In genomic region chr5:139198779-139199178, GRCm38 (mm10) we compare ENCODE assay signal across 14 mouse cellular contexts. TPM values are rescaled to one million over a fixed set of nuclear protein-coding genes. Genes with fewer than 3 reads are reported as not detected.
A peak's percentile ranks its signal among the peaks of the same experiment; 100 is the strongest.
DNase-seq lines count a peak whose midpoint lies in the region; ATAC-seq and TF ChIP-seq lines count a peak whose summit lies in the region.
"Had no signal": no experiment of that assay in that cellular context is flagged by ENCODE, and none has a peak within 500 bp of the region (broad histone marks: within the 10 kb centered on the region; RNA-seq: fewer than 3 reads in every experiment).

No protein-coding gene starts in this region.

- no peak for TF ChIP-seq CTCF in layer of hippocampus, adult 2 months (conservative IDR thresholded peaks at IDR 0.05)

- no peaks in the 10 kb centered on the region for H3K27me3 ChIP-seq in liver, embryonic 15.5 days
- H3K27me3 ChIP-seq: CH12.LX; forebrain, embryonic 15.5 days; hindbrain, embryonic 12.5 days had no signal

- no peaks in the 10 kb centered on the region for H3K36me3 ChIP-seq in ES-E14 (ENCODE audit: control insufficient read depth, insufficient read depth, low read length, poor library complexity, severe bottlenecking)
- peaks cover 4% of the 10 kb centered on the region; the same call in 1 of the 2 replicates for H3K36me3 ChIP-seq in liver, embryonic 15.5 days (replicated peaks)
- H3K36me3 ChIP-seq: forebrain, embryonic 15.5 days; hindbrain, embryonic 12.5 days had no signal

- peak overlapping the region; percentile 98; the same call in 1 of the 2 replicates for H3K4me2 ChIP-seq in liver, embryonic 15.5 days
- H3K4me2 ChIP-seq: forebrain, embryonic 15.5 days had no signal

- 73% methylated on average over 3 of the region's 3 CpGs for WGBS in liver, embryonic 15.5 days (ENCODE audit: insufficient replicate concordance)

- no peak for ATAC-seq in liver, embryonic 15.5 days (ENCODE audit: insufficient read depth)
- no peak for ATAC-seq in activated CD4-positive, CD25-positive, alpha-beta regulatory T cell, adult 4 months
- ATAC-seq: forebrain, embryonic 15.5 days had no signal

- H3K9me3 ChIP-seq in ES-E14 (ENCODE audit: control insufficient read depth, insufficient read depth, low read depth, low read length) = no peaks in the 10 kb centered on the region
- H3K9me3 ChIP-seq in liver, embryonic 15.5 days (replicated peaks) = no peaks in the 10 kb centered on the region
- H3K9me3 ChIP-seq: forebrain, embryonic 15.5 days; hindbrain, embryonic 12.5 days had no signal

- H3K27ac ChIP-seq in layer of hippocampus, adult 2 months = peak overlapping the region; percentile 36; the same call in 1 of the 2 replicates
- peak overlapping the region; percentile 85; the same call in 1 of the 2 replicates for H3K27ac ChIP-seq in ES-E14 (ENCODE audit: insufficient read depth, low read depth, low read length, poor library complexity, severe bottlenecking)
- peak overlapping the region; percentile 98 for H3K27ac ChIP-seq in liver, embryonic 15.5 days (replicated peaks)
- H3K27ac ChIP-seq: forebrain, embryonic 15.5 days had no signal

- in situ Hi-C loops in ES-E14 (cut with MboI; ENCODE audit: low sequenced_read_pairs in 2 of 2, unreplicated experiment in 2 of 2) = no loop called here

- H3K4me3 ChIP-seq in layer of hippocampus, adult 2 months = no peak overlapping the region
- no peak overlapping the region for H3K4me3 ChIP-seq in ES-E14 (ENCODE audit: insufficient read depth in 1 of 2, low read depth in 1 of 2, low read length in 2 of 2, poor library complexity in 1 of 2, severe bottlenecking in 1 of 2)
- H3K4me3 ChIP-seq in liver, embryonic 15.5 days (replicated peaks) = no peak overlapping the region
- H3K4me3 ChIP-seq: forebrain, embryonic 15.5 days; hindbrain, embryonic 12.5 days had no signal

- H3K9ac ChIP-seq in ES-E14 (ENCODE audit: insufficient read depth, low read depth, low read length, poor library complexity, severe bottlenecking) = no peak overlapping the region
- 0 out of 2 replicates have a peak overlapping the region, but pooled peaks have one; percentile 73 for H3K9ac ChIP-seq in liver, embryonic 15.5 days
- H3K9ac ChIP-seq: forebrain, embryonic 15.5 days; hindbrain, embryonic 12.5 days had no signal

- peaks cover 9 to 14% of the 10 kb centered on the region in 2 experiments; a peak in 3 of 4 replicates for H3K4me1 ChIP-seq in ES-E14 (ENCODE audit: control insufficient read depth in 2 of 2, insufficient read depth in 2 of 2, low read length in 2 of 2, poor library complexity in 1 of 2)
- peaks cover 81% of the 10 kb centered on the region for H3K4me1 ChIP-seq in liver, embryonic 15.5 days (replicated peaks)

- DNase-seq in layer of hippocampus, adult 2 months (ENCODE audit: low spot score in 2 of 2) = no peak
- no peak for DNase-seq in layer of hippocampus, postnatal 36 days
- DNase-seq in ES-E14 (ENCODE audit: low read depth, low spot score) (no peak), NIH3T3 (ENCODE audit: low read depth) (peak; percentile 49)
- no peak for DNase-seq in adrenal gland, adult 2 months
- DNase-seq: cerebellum, adult 11 months; kidney, adult 2 months; right cerebral cortex, postnatal 25 days; thymus, adult 18-20 months had no signal

TF ChIP-seq in ES-E14, 5 proteins besides CTCF, POLR2A, EP300 and RAD21:
- TF ChIP-seq CHD2 (IDR thresholded peaks at IDR 0.05; ENCODE audit: low read depth, low read length) (no peak), ZC3H11A (IDR thresholded peaks at IDR 0.05; ENCODE audit: borderline replicate concordance, low read depth, low read length) (no peak), ZNF384 (IDR thresholded peaks at IDR 0.05; ENCODE audit: low read depth, low read length) (no peak), MAFK (IDR thresholded peaks at IDR 0.05; ENCODE audit: insufficient read depth, low read depth, low read length) (no peak), HCFC1 (IDR thresholded peaks at IDR 0.05; ENCODE audit: borderline replicate concordance, insufficient read depth, low read length) (no peak)

RNA-seq across cellular contexts. Expression of gene Sun1, which starts 1.7 kb away (rescaled TPM):
- 10 to 100 TPM; 78.8 to 91.0 TPM for total RNA-seq in layer of hippocampus, adult 2 months (2021)
- 10 to 100 TPM; 78.6 to 82.1 TPM for total RNA-seq in layer of hippocampus, postnatal 36 days (2021)
- total RNA-seq in ES-E14 (2012; rRNA removed) = 183 and 289 TPM in 2 replicates
- polyA plus RNA-seq in liver, embryonic 15.5 days (2015; fragmentation: Nextera tagmentation; extraction: Ambion mirVana) = 20.0 and 21.9 TPM in 2 replicates
- 10 to 100 TPM; 29.3 to 33.5 TPM for polyA plus RNA-seq in activated CD4-positive, CD25-positive, alpha-beta regulatory T cell, adult 4 months (2017; shearing (Covaris generic))
- 10 to 100 TPM; 74.4 to 93.7 TPM for total RNA-seq in adrenal gland, adult 2 months (2021)
- polyA plus RNA-seq in adrenal gland, adult 2 months (2012; rRNA removed) = 44.5 and 61.5 TPM in 2 replicates

RNA-seq across cellular contexts. Expression of gene Dnaaf5, which starts 48.8 kb away (rescaled TPM):
- 10 to 100 TPM in 1 of 2 experiments, 1 to 10 TPM in 1; 5.7 to 10.7 TPM for total RNA-seq in layer of hippocampus, adult 2 months (2021)
- 1 to 10 TPM; 8.0 to 8.4 TPM for total RNA-seq in layer of hippocampus, postnatal 36 days (2021)
- total RNA-seq in ES-E14 (2012; rRNA removed) = 22.5 and 22.8 TPM in 2 replicates
- polyA plus RNA-seq in liver, embryonic 15.5 days (2015; fragmentation: Nextera tagmentation; extraction: Ambion mirVana) = 2.4 and 2.5 TPM in 2 replicates
- 10 to 100 TPM in 1 of 2 experiments, 1 to 10 TPM in 1; 9.3 to 14.7 TPM for polyA plus RNA-seq in activated CD4-positive, CD25-positive, alpha-beta regulatory T cell, adult 4 months (2017; shearing (Covaris generic))
- total RNA-seq in adrenal gland, adult 2 months (2021) = 10 to 100 TPM; 20.1 to 24.2 TPM
- polyA plus RNA-seq in adrenal gland, adult 2 months (2012; rRNA removed) = 46.2 and 48.9 TPM in 2 replicates

RNA-seq across cellular contexts. Expression of gene Prkar1b, which starts 49.0 kb away (rescaled TPM):
- total RNA-seq in layer of hippocampus, adult 2 months (2021) = 100 to 1,000 TPM; 393 to 425 TPM
- 100 to 1,000 TPM; 397 to 416 TPM for total RNA-seq in layer of hippocampus, postnatal 36 days (2021)
- total RNA-seq in ES-E14 (2012; rRNA removed) = 0.74 and 3.8 TPM in 2 replicates
- polyA plus RNA-seq in liver, embryonic 15.5 days (2015; fragmentation: Nextera tagmentation; extraction: Ambion mirVana) = 1.0 and 1.1 TPM in 2 replicates
- polyA plus RNA-seq in activated CD4-positive, CD25-positive, alpha-beta regulatory T cell, adult 4 months (2017; shearing (Covaris generic)) = 1 to 10 TPM; 2.6 to 5.4 TPM
- total RNA-seq in adrenal gland, adult 2 months (2021) = 10 to 100 TPM; 32.5 to 56.3 TPM
- 31.8 and 34.3 TPM in 2 replicates for polyA plus RNA-seq in adrenal gland, adult 2 months (2012; rRNA removed)
- total RNA-seq: CH12.LX had no signal

RNA-seq across cellular contexts. Expression of gene Get4, which starts 53.3 kb away (rescaled TPM):
- 10 to 100 TPM; 52.5 to 53.8 TPM for total RNA-seq in layer of hippocampus, adult 2 months (2021)
- 10 to 100 TPM; 52.6 to 55.3 TPM for total RNA-seq in layer of hippocampus, postnatal 36 days (2021)
- total RNA-seq in ES-E14 (2012; rRNA removed) = 140 and 149 TPM in 2 replicates
- polyA plus RNA-seq in liver, embryonic 15.5 days (2015; fragmentation: Nextera tagmentation; extraction: Ambion mirVana) = 107 and 109 TPM in 2 replicates
- 10 to 100 TPM; 14.9 to 18.2 TPM for polyA plus RNA-seq in activated CD4-positive, CD25-positive, alpha-beta regulatory T cell, adult 4 months (2017; shearing (Covaris generic))
- 10 to 100 TPM; 68.8 to 91.5 TPM for total RNA-seq in adrenal gland, adult 2 months (2021)
- 219 and 241 TPM in 2 replicates for polyA plus RNA-seq in adrenal gland, adult 2 months (2012; rRNA removed)

Comparison
In these comparisons a context has a peak if more than half of its experiments do, and no peak if none do; other contexts are left out.
1. H3K27ac ChIP-seq: peak in every context shown above with its lines; median percentile 98 in liver, embryonic 15.5 days; 85 in ES-E14; 36 in layer of hippocampus, adult 2 months.
2. RNA of gene Prkar1b, which starts 49.0 kb away (total RNA-seq): 393 to 425 TPM in layer of hippocampus, adult 2 months and 397 to 416 TPM in layer of hippocampus, postnatal 36 days; 32.5 to 56.3 TPM in adrenal gland, adult 2 months and 0.74 to 3.8 TPM in ES-E14; every median in the first group is over 4 times any median in the second.